Mouse (Mus musculus) midbrain, embryonic 11.5 days (tissue): ENCODE results near the gene Bhlhe23. TPM values are rescaled to one million over a fixed set of nuclear protein-coding genes. Genes with fewer than 3 reads are reported as not detected.
A peak's percentile ranks its signal among the peaks of the same experiment; 100 is the strongest.

ENCODE experiments used
- ATAC-seq: fragments of 200-750 bp; cut with Nextera tagmentation; 2 replicates; pipeline ENCODE4 v1.8.0; 2017; ENCODE audit warnings: moderate TSS enrichment, moderate library complexity; ENCODE audit not compliant: low FRiP score
- DNase-seq: peaks from one replicate; pipeline ENCODE4 v3.0.0; 2015; ENCODE audit warnings: low spot score; ENCODE audit errors: missing footprints
- H3K27ac ChIP-seq: fragments of 300-500 bp; sonication (generic); 2 replicates; pipeline ENCODE4 v1.5.1; 2014; ENCODE audit warnings: low read depth, low read length
- H3K27me3 ChIP-seq: fragments of 300-500 bp; sonication (generic); 2 replicates; pipeline ENCODE4 v1.6.1; 2014; ENCODE audit warnings: mild to moderate bottlenecking, low read length, moderate library complexity, mixed read lengths; ENCODE audit not compliant: control insufficient read depth, insufficient read depth
- H3K36me3 ChIP-seq: fragments of 300-500 bp; sonication (generic); 2 replicates; pipeline ENCODE4 v1.6.1; 2014; ENCODE audit warnings: mild to moderate bottlenecking, low read length, moderate library complexity, mixed read lengths; ENCODE audit not compliant: control insufficient read depth, insufficient read depth
- H3K4me1 ChIP-seq: fragments of 300-500 bp; sonication (generic); 2 replicates; pipeline ENCODE4 v1.6.1; 2014; ENCODE audit warnings: low read length; ENCODE audit not compliant: control insufficient read depth, insufficient read depth
- H3K4me2 ChIP-seq: fragments of 300-500 bp; sonication (generic); 2 replicates; pipeline ENCODE4 v1.6.1; 2014; ENCODE audit warnings: mild to moderate bottlenecking, moderate library complexity
- H3K4me3 ChIP-seq: fragments of 300-500 bp; sonication (generic); 2 replicates; pipeline ENCODE4 v1.5.1; 2014; ENCODE audit warnings: low read depth, low read length
- H3K9ac ChIP-seq: fragments of 300-500 bp; sonication (generic); 2 replicates; pipeline ENCODE4 v1.6.1; 2014; ENCODE audit warnings: low read length
- H3K9me3 ChIP-seq: fragments of 300-500 bp; sonication (generic); 2 replicates; pipeline ENCODE4 v1.6.1; 2016; ENCODE audit warnings: low read length; ENCODE audit not compliant: control insufficient read depth
- WGBS: fragments of 180-500 bp; shearing (Covaris S2); extraction: QIAGEN DNeasy Blood & Tissue Kit; methylation state at CpG from one replicate; pipeline ENCODE4 v1.1.7; 2014; 5-methylcytosine and 5-hydroxymethylcytosine counted together
- polyA plus RNA-seq: library from polyadenylated mRNA; unstranded; fragments of >200 nt; fragmentation: Nextera tagmentation; extraction: Ambion mirVana; gene quantifications from 2 replicates; pipeline ENCODE4 v1.2.1, GENCODE M21; 2014

The Bhlhe23 gene
- polyA plus RNA-seq, 1 experiment from 2014 or later = 23.5 TPM

- Histone ChIP-seq H3K4me1 (no peaks in the 10 kb centered on the region), H3K4me2 (no peak overlapping the region)
- 65% methylated on average over 2 of the region's 2 CpGs for WGBS
Measured at GRCm38 (mm10) chr2:180737984-180738383, 38.7 kb downstream of the Bhlhe23 start.

GRCm38 (mm10) chr2:180735232-180735631 lies 41.5 kb downstream of the Bhlhe23 start:
- Histone ChIP-seq H3K4me3 (no peak overlapping the region), H3K4me2 (no peak overlapping the region), H3K9me3 (no peaks in the 10 kb centered on the region), H3K4me1 (no peaks in the 10 kb centered on the region), H3K36me3 (no peaks in the 10 kb centered on the region), H3K9ac (no peak overlapping the region), H3K27ac (no peak overlapping the region), H3K27me3 (no peaks in the 10 kb centered on the region)
- WGBS = 83% methylated on average over 7 of the region's 7 CpGs
- DNase-seq (no peak), ATAC-seq (no peak)

More at GRCm38 (mm10) chr2:180737984-180738383, 38.7 kb downstream of the Bhlhe23 start:
- Histone ChIP-seq H3K27ac (no peak overlapping the region), H3K27me3 (no peaks in the 10 kb centered on the region), H3K9me3 (no peaks in the 10 kb centered on the region), H3K4me3 (no peak overlapping the region), H3K9ac (no peak overlapping the region), H3K36me3 (no peaks in the 10 kb centered on the region)
- no peak for DNase-seq
- no peak for ATAC-seq

GRCm38 (mm10) chr2:180731984-180732383 lies 44.7 kb downstream of the Bhlhe23 start:
- ATAC-seq (no peak), DNase-seq (no peak)
- Histone ChIP-seq H3K9ac (no peak overlapping the region), H3K27ac (no peak overlapping the region), H3K4me3 (no peak overlapping the region), H3K36me3 (no peaks in the 10 kb centered on the region), H3K27me3 (no peaks in the 10 kb centered on the region), H3K9me3 (no peaks in the 10 kb centered on the region), H3K4me1 (no peaks in the 10 kb centered on the region), H3K4me2 (no peak overlapping the region)
- 78% methylated on average over 6 of the region's 6 CpGs for WGBS

- no peak overlapping the region for H3K9ac ChIP-seq
- ATAC-seq = no peak
Measured at GRCm38 (mm10) chr2:180731036-180731435, 45.7 kb downstream of the Bhlhe23 start.

GRCm38 (mm10) chr2:180727613-180728021 lies 49.1 kb downstream of the Bhlhe23 start:
- H3K36me3 ChIP-seq = no peaks in the 10 kb centered on the region
- no peak for ATAC-seq
- DNase-seq = no peak
- no peaks in the 10 kb centered on the region for H3K9me3 ChIP-seq
- no peak overlapping the region for H3K4me2 ChIP-seq
- WGBS = 68% methylated on average over 4 of the region's 4 CpGs
- no peaks in the 10 kb centered on the region for H3K27me3 ChIP-seq
- H3K27ac ChIP-seq = no peak overlapping the region
- no peak overlapping the region for H3K9ac ChIP-seq
- no peaks in the 10 kb centered on the region for H3K4me1 ChIP-seq
- H3K4me3 ChIP-seq = no peak overlapping the region

More at GRCm38 (mm10) chr2:180731036-180731435, 45.7 kb downstream of the Bhlhe23 start:
- DNase-seq = no peak
- Histone ChIP-seq H3K4me1 (no peaks in the 10 kb centered on the region), H3K27ac (no peak overlapping the region), H3K36me3 (no peaks in the 10 kb centered on the region), H3K9me3 (no peaks in the 10 kb centered on the region), H3K4me3 (no peak overlapping the region), H3K4me2 (no peak overlapping the region), H3K27me3 (no peaks in the 10 kb centered on the region)
- 79% methylated on average over 3 of the region's 3 CpGs for WGBS

- WGBS = 76% methylated on average over 6 of the region's 6 CpGs
- Histone ChIP-seq H3K27me3 (no peaks in the 10 kb centered on the region), H3K4me1 (no peaks in the 10 kb centered on the region), H3K27ac (no peak overlapping the region), H3K36me3 (peaks cover 4% of the 10 kb centered on the region), H3K9me3 (no peaks in the 10 kb centered on the region), H3K9ac (no peak overlapping the region), H3K4me2 (no peak overlapping the region), H3K4me3 (no peak overlapping the region)
- DNase-seq (no peak), ATAC-seq (no peak)
Measured at GRCm38 (mm10) chr2:180726658-180727442, 49.9 kb downstream of the Bhlhe23 start.

- H3K9me3 ChIP-seq = no peaks in the 10 kb centered on the region
- no peak overlapping the region for H3K9ac ChIP-seq
- DNase-seq (no peak), ATAC-seq (no peak)
- no peaks in the 10 kb centered on the region for H3K27me3 ChIP-seq
- no peak overlapping the region for H3K4me3 ChIP-seq
- WGBS = 39% methylated on average over 8 of the region's 8 CpGs
- no peak overlapping the region for H3K4me2 ChIP-seq
- peaks cover 8% of the 10 kb centered on the region for H3K36me3 ChIP-seq
- no peaks in the 10 kb centered on the region for H3K4me1 ChIP-seq
- H3K27ac ChIP-seq = no peak overlapping the region
Measured at GRCm38 (mm10) chr2:180725856-180726629, 50.7 kb downstream of the Bhlhe23 start.

- WGBS = 9% methylated on average over 6 of the region's 6 CpGs
- Histone ChIP-seq H3K9me3 (no peaks in the 10 kb centered on the region), H3K4me2 (no peak overlapping the region), H3K9ac (no peak overlapping the region), H3K4me3 (no peak overlapping the region), H3K27me3 (no peaks in the 10 kb centered on the region), H3K27ac (no peak overlapping the region), H3K36me3 (peaks cover 8% of the 10 kb centered on the region), H3K4me1 (no peaks in the 10 kb centered on the region)
- DNase-seq (peak; percentile 87), ATAC-seq (no peak)
Measured at GRCm38 (mm10) chr2:180725414-180725778, 51.3 kb downstream of the Bhlhe23 start.
